Mouse (Mus musculus): ENCODE data around the gene Inpp5e.

DNA sequence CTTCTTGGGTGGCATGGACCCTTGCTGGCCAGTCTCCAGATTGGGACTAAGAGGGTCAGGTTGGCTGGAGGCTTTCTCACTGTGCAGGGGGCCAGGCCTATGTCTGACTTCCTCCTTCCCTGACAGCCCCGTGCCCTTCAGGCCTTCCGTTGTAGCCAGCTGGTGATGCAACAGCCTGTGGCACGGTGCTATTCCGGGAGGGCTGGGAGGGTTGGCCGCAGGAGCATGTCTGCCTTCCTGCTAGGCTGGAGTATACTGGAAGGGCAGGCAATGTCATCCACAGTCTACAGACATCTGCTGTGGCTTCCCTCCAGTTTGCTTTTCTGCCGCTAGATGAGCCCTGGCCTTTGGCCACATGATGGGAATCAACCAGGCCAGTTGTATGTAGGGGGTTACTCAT is 49.0 kb downstream of the Inpp5e start:
- no peak for TF ChIP-seq POLR2A (IDR thresholded peaks at IDR 0.05; ENCODE audit: extremely low read depth, insufficient read depth, low read length)
- no peak for TF ChIP-seq CTCF (IDR thresholded peaks at IDR 0.05; ENCODE audit: extremely low read depth, insufficient read depth, low read length)
